Comparison of ENCODE assay signal across 31 mouse cellular contexts in genomic region chr11:108114091-108114490, GRCm38 (mm10).
"Had no signal": no experiment of that assay in that cellular context is flagged by ENCODE, and none has a peak within 500 bp of the region (broad histone marks: within the 10 kb centered on the region; RNA-seq: fewer than 3 reads in every experiment).

No protein-coding gene starts in this region.

- H3K4me1 ChIP-seq: limb, embryonic 10.5 days; limb, embryonic 12.5 days; limb, embryonic 13.5 days; limb, embryonic 15.5 days; liver, embryonic 13.5 days; liver, embryonic 15.5 days; midbrain, embryonic 10.5 days; midbrain, embryonic 12.5 days; midbrain, embryonic 13.5 days; midbrain, embryonic 15.5 days had no signal

- H3K4me3 ChIP-seq: limb, embryonic 10.5 days; limb, embryonic 12.5 days; limb, embryonic 13.5 days; limb, embryonic 15.5 days; liver, embryonic 12.5 days; liver, embryonic 13.5 days; liver, embryonic 15.5 days; lung, embryonic 15.5 days; midbrain, embryonic 10.5 days; midbrain, embryonic 12.5 days; midbrain, embryonic 13.5 days; midbrain, embryonic 15.5 days; myocyte had no signal

- H3K4me2 ChIP-seq: limb, embryonic 12.5 days; limb, embryonic 13.5 days; limb, embryonic 15.5 days; liver, embryonic 11.5 days; liver, embryonic 12.5 days; liver, embryonic 13.5 days; liver, embryonic 15.5 days; lung, embryonic 14.5 days; lung, embryonic 15.5 days; midbrain, embryonic 11.5 days; midbrain, embryonic 12.5 days; midbrain, embryonic 13.5 days; midbrain, embryonic 15.5 days had no signal

- H3K27me3 ChIP-seq: limb, embryonic 12.5 days; limb, embryonic 13.5 days; limb, embryonic 15.5 days; liver, embryonic 12.5 days; liver, embryonic 13.5 days; liver, embryonic 15.5 days; lung, embryonic 15.5 days; megakaryocyte, embryonic 14.5 days; midbrain, embryonic 12.5 days; midbrain, embryonic 13.5 days; midbrain, embryonic 15.5 days had no signal

- H3K9me3 ChIP-seq: limb, embryonic 10.5 days; limb, embryonic 12.5 days; limb, embryonic 13.5 days; limb, embryonic 15.5 days; liver, embryonic 12.5 days; liver, embryonic 13.5 days; liver, embryonic 15.5 days; lung, embryonic 15.5 days; midbrain, embryonic 10.5 days; midbrain, embryonic 12.5 days; midbrain, embryonic 13.5 days; midbrain, embryonic 15.5 days had no signal

- H3K27ac ChIP-seq: limb, embryonic 10.5 days; limb, embryonic 12.5 days; limb, embryonic 13.5 days; limb, embryonic 15.5 days; liver, embryonic 12.5 days; liver, embryonic 13.5 days; liver, embryonic 14.5 days; liver, embryonic 15.5 days; lung, embryonic 15.5 days; macrophage; midbrain, embryonic 10.5 days; midbrain, embryonic 12.5 days; midbrain, embryonic 13.5 days; midbrain, embryonic 15.5 days had no signal

- H3K9ac ChIP-seq: limb, embryonic 12.5 days; limb, embryonic 13.5 days; limb, embryonic 15.5 days; liver, embryonic 12.5 days; liver, embryonic 13.5 days; liver, embryonic 14.5 days; liver, embryonic 15.5 days; liver, postnatal 0 days; lung, embryonic 14.5 days; lung, embryonic 15.5 days; midbrain, embryonic 12.5 days; midbrain, embryonic 13.5 days; midbrain, embryonic 15.5 days had no signal

- DNase-seq: left cerebral cortex, postnatal 4 days; liver; liver, embryonic 13.5 days; liver, postnatal 0 days; lung, adult 18-20 months; lung, adult 2 months; lung, embryonic 14.5 days; lung, postnatal 10 days; lung, postnatal 14 days; lung, postnatal 36 days; lung, postnatal 4 days; midbrain, embryonic 14.5 days had no signal

- H3K36me3 ChIP-seq: limb, embryonic 10.5 days; limb, embryonic 12.5 days; limb, embryonic 13.5 days; limb, embryonic 15.5 days; liver, embryonic 12.5 days; liver, embryonic 13.5 days; liver, embryonic 15.5 days; lung, embryonic 15.5 days; midbrain, embryonic 10.5 days; midbrain, embryonic 12.5 days; midbrain, embryonic 13.5 days; midbrain, embryonic 15.5 days had no signal

- ATAC-seq: liver, embryonic 12.5 days; liver, postnatal 0 days; lung, postnatal 0 days; midbrain, embryonic 13.5 days; midbrain, embryonic 15.5 days; midbrain, embryonic 16.5 days had no signal
